Comparison of ENCODE assay signal across 8 mouse cellular contexts in genomic region chr2:162943148-162943846, GRCm38 (mm10). TPM values are rescaled to one million over a fixed set of nuclear protein-coding genes. Genes with fewer than 3 reads are reported as not detected.
A peak's percentile ranks its signal among the peaks of the same experiment; 100 is the strongest.
DNase-seq lines count a peak whose midpoint lies in the region; ATAC-seq lines count a peak whose summit lies in the region.

L3mbtl1 (plus strand) TSS chr2:162943472.

- H3K27me3 ChIP-seq in forebrain, embryonic 11.5 days (ENCODE audit: control insufficient read depth, insufficient read depth, low read length) = peaks cover 4% of the 10 kb centered on the region; the same call in 1 of the 2 replicates
- H3K27me3 ChIP-seq in hindbrain, embryonic 16.5 days (replicated peaks; ENCODE audit: control insufficient read depth, insufficient read depth, low read length) = no peaks in the 10 kb centered on the region; the same call in 1 of the 2 replicates
- peaks cover 29% of the 10 kb centered on the region for H3K27me3 ChIP-seq in limb, embryonic 12.5 days
- peaks cover 19% of the 10 kb centered on the region for H3K27me3 ChIP-seq in neural tube, embryonic 13.5 days

- H3K9ac ChIP-seq in forebrain, embryonic 11.5 days (ENCODE audit: low read length) = peak within 1 kb of the TSS; percentile 57
- H3K9ac ChIP-seq in hindbrain, embryonic 16.5 days (ENCODE audit: low read depth, low read length) = peak within 1 kb of the TSS; percentile 84
- peak within 1 kb of the TSS; percentile 54 for H3K9ac ChIP-seq in limb, embryonic 12.5 days (replicated peaks)
- peak within 1 kb of the TSS; percentile 70 for H3K9ac ChIP-seq in neural tube, embryonic 13.5 days

- peak within 1 kb of the TSS; percentile 49 for H3K4me3 ChIP-seq in forebrain, embryonic 11.5 days (ENCODE audit: low read depth, low read length)
- peak within 1 kb of the TSS; percentile 76 for H3K4me3 ChIP-seq in hindbrain, embryonic 16.5 days (ENCODE audit: low read length)
- H3K4me3 ChIP-seq in limb, embryonic 12.5 days (replicated peaks) = peak within 1 kb of the TSS; percentile 59
- peak within 1 kb of the TSS; percentile 48 for H3K4me3 ChIP-seq in neural tube, embryonic 13.5 days

- peaks cover 10% of the 10 kb centered on the region; the same call in 1 of the 2 replicates for H3K36me3 ChIP-seq in forebrain, embryonic 11.5 days (ENCODE audit: control insufficient read depth, insufficient read depth, low read length)
- H3K36me3 ChIP-seq in hindbrain, embryonic 16.5 days (ENCODE audit: control insufficient read depth, insufficient read depth, low read length) = peaks cover 21% of the 10 kb centered on the region
- H3K36me3 ChIP-seq in limb, embryonic 12.5 days = peaks cover 25% of the 10 kb centered on the region
- H3K36me3 ChIP-seq in neural tube, embryonic 13.5 days = peaks cover 34% of the 10 kb centered on the region

- no peaks in the 10 kb centered on the region for H3K9me3 ChIP-seq in forebrain, embryonic 11.5 days (ENCODE audit: control insufficient read depth, low read length)
- H3K9me3 ChIP-seq in hindbrain, embryonic 16.5 days (ENCODE audit: control insufficient read depth, low read length) = no peaks in the 10 kb centered on the region
- H3K9me3 ChIP-seq in limb, embryonic 12.5 days = peaks cover 2% of the 10 kb centered on the region; the same call in 1 of the 2 replicates
- no peaks in the 10 kb centered on the region for H3K9me3 ChIP-seq in neural tube, embryonic 13.5 days

- peak; percentile 71 for ATAC-seq in forebrain, embryonic 11.5 days (replicated peaks; ENCODE audit: low FRiP score)
- peak; percentile 90 for ATAC-seq in hindbrain, embryonic 16.5 days
- ATAC-seq in limb, embryonic 12.5 days (ENCODE audit: insufficient number of reproducible peaks, insufficient read depth, low FRiP score, low TSS enrichment, low read depth) = peak; percentile 66; the same call in 1 of the 2 replicates
- ATAC-seq in neural tube, embryonic 13.5 days (ENCODE audit: low read depth) = peak; percentile 81
- ATAC-seq in monocyte, adult 5-6 weeks (replicated peaks; ENCODE audit: insufficient number of reproducible peaks, low FRiP score, low TSS enrichment, poor library complexity, severe bottlenecking) = no peak

- peaks cover 9% of the 10 kb centered on the region; the same call in 1 of the 2 replicates for H3K4me1 ChIP-seq in forebrain, embryonic 11.5 days (replicated peaks; ENCODE audit: control insufficient read depth, insufficient read depth, low read length)
- H3K4me1 ChIP-seq in hindbrain, embryonic 16.5 days (ENCODE audit: control insufficient read depth, insufficient read depth, low read depth, low read length) = peaks cover 10% of the 10 kb centered on the region
- peaks cover 22% of the 10 kb centered on the region for H3K4me1 ChIP-seq in limb, embryonic 12.5 days (replicated peaks)
- peaks cover 14% of the 10 kb centered on the region for H3K4me1 ChIP-seq in neural tube, embryonic 13.5 days (replicated peaks)

- DNase-seq in kidney, adult 18-20 months = peak; percentile 42
- DNase-seq in kidney, adult 8-10 months = no peak
- DNase-seq in adrenal gland, postnatal 25 days = peak; percentile 52
- peak; percentile 73 for DNase-seq in forebrain, embryonic 11.5 days (ENCODE audit: low spot score)

- no peak within 1 kb of the TSS for H3K27ac ChIP-seq in forebrain, embryonic 11.5 days (ENCODE audit: low read depth, low read length)
- peak within 1 kb of the TSS; percentile 82 for H3K27ac ChIP-seq in hindbrain, embryonic 16.5 days (ENCODE audit: low read depth, low read length)
- H3K27ac ChIP-seq in limb, embryonic 12.5 days = no peak within 1 kb of the TSS; the same call in 1 of the 2 replicates
- no peak within 1 kb of the TSS; the same call in 1 of the 2 replicates for H3K27ac ChIP-seq in neural tube, embryonic 13.5 days (replicated peaks)

- 0% methylated on average over 40 of the region's 40 CpGs for WGBS in forebrain, embryonic 11.5 days
- under 1% methylated on average over 38 of the region's 40 CpGs for WGBS in hindbrain, embryonic 16.5 days
- WGBS in limb, embryonic 12.5 days = under 1% methylated on average over 40 of the region's 40 CpGs
- under 1% methylated on average over 40 of the region's 40 CpGs for WGBS in neural tube, embryonic 13.5 days

- peak within 1 kb of the TSS; percentile 97 for H3K4me2 ChIP-seq in forebrain, embryonic 11.5 days (ENCODE audit: low read depth, low read length, severe bottlenecking)
- peak within 1 kb of the TSS; percentile 85 for H3K4me2 ChIP-seq in hindbrain, embryonic 16.5 days (ENCODE audit: low read length)
- H3K4me2 ChIP-seq in limb, embryonic 12.5 days = peak within 1 kb of the TSS; percentile 97
- peak within 1 kb of the TSS; percentile 72 for H3K4me2 ChIP-seq in neural tube, embryonic 13.5 days

RNA-seq across cellular contexts. Expression of gene L3mbtl1, which starts in this region (rescaled TPM):
- total RNA-seq in adrenal gland, postnatal 25 days (2021) = 0.24 TPM in 1 of 2 replicates, not detected in the other
- polyA plus RNA-seq in forebrain, embryonic 11.5 days (2014; fragmentation: Nextera tagmentation; extraction: Ambion mirVana) = 0.16 and 0.21 TPM in 2 replicates
- polyA plus RNA-seq in hindbrain, embryonic 16.5 days (2015; fragmentation: Nextera tagmentation; extraction: Ambion mirVana) = 5.8 and 7.2 TPM in 2 replicates
- polyA plus RNA-seq in limb, embryonic 12.5 days (2016; fragmentation: Nextera tagmentation; extraction: Ambion mirVana) = 0.24 TPM in 2 replicates
- 0.96 and 1.1 TPM in 2 replicates for polyA plus RNA-seq in neural tube, embryonic 13.5 days (2015; fragmentation: Nextera tagmentation; extraction: Ambion mirVana)
- 0.32 TPM in 1 of 3 replicates, not detected in the others for total RNA-seq in monocyte, adult 5-6 weeks (2017)

Comparison
In these comparisons a context has a peak if more than half of its experiments do, and no peak if none do; other contexts are left out.
1. Peak in DNase-seq in adrenal gland, postnatal 25 days; RNA of the gene not detected or under 1 TPM.
2. Peak in DNase-seq, ATAC-seq, H3K4me3 ChIP-seq, H3K9ac ChIP-seq and H3K4me2 ChIP-seq in forebrain, embryonic 11.5 days; RNA of the gene not detected or under 1 TPM.
3. Peak in ATAC-seq, H3K4me3 ChIP-seq, H3K9ac ChIP-seq and H3K4me2 ChIP-seq in limb, embryonic 12.5 days; RNA of the gene not detected or under 1 TPM.